8 mouse cellular contexts compared by ENCODE assay signal in the genomic region with DNA sequence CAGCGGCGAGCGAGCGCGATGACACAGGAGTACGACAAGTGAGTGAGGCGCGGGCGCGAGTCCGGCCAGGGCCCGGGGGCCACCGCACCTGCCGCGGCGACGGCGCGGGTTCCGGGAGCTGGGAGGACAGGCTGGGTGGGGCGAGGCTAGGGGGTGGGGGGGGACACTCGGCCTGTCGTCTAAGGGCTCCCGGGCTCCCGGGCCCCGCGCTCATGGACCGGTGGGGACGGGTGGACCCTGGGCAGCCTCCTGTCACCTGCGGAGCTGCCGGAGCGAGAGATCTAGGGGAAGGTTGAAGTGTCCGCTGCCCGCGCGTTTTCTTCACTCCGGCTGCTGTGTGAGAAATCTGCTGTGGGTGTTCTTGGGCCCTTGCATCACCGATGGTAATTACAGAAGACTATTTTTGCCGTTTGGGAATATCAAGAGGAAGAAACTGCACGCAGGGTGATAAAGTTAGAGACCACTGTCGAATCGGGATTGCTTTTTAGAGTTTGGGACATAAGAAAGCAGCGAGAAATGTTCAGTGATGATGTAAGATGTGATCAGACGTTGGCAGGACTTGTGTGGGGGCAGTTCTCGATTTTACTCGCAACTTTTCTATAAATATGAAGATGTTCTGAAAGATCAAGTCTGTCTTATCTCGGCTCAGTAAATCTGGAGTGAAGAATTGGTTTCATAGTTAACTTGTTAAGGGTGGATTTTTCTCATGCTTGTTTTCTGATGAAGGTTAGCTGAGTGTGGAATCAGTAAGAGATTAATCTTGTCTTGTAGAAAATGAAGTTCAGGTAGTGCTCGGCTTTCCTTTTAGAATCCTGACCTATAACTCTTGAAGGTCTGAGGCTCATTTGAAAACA. TPM values are rescaled to one million over a fixed set of nuclear protein-coding genes. Genes with fewer than 3 reads are reported as not detected.
DNase-seq lines count a peak whose midpoint lies in the region; ATAC-seq lines count a peak whose summit lies in the region.

No protein-coding gene starts in this region.

- peak overlapping the region; percentile 77 for H3K4me2 ChIP-seq in midbrain, embryonic 15.5 days

- WGBS in midbrain, embryonic 15.5 days, result 5% methylated on average over 48 of the region's 48 CpGs

- no peak overlapping the region for H3K27ac ChIP-seq in midbrain, embryonic 15.5 days

- H3K9me3 ChIP-seq in midbrain, embryonic 15.5 days, result no peaks in the 10 kb centered on the region

- peak overlapping the region; percentile 72 for H3K4me3 ChIP-seq in midbrain, embryonic 15.5 days

- intact Hi-C loops in gastrocnemius, postnatal 36 days (cut with DNase I), result no loop called here

- ATAC-seq in inflammation-experienced regulatory T-cells, adult 6 months, result peak; percentile 26
- ATAC-seq in midbrain, embryonic 15.5 days (replicated peaks), result peak; percentile 74

- peaks cover 26% of the 10 kb centered on the region; the same call in 1 of the 2 replicates for H3K27me3 ChIP-seq in midbrain, embryonic 15.5 days (replicated peaks)

- peak; percentile 44 for DNase-seq in embryo, embryonic 9.5 days (ENCODE audit: extremely low spot score)
- no peak for DNase-seq in embryo, embryonic 10 days (ENCODE audit: low spot score)
- DNase-seq in right cerebral cortex, adult 18-20 months, result peak; percentile 25
- no peak for DNase-seq in right cerebral cortex, postnatal 4 days
- DNase-seq in adrenal gland, adult 2 months, result no peak
- no peak for DNase-seq in gastrocnemius, postnatal 36 days

- no peaks in the 10 kb centered on the region for H3K36me3 ChIP-seq in midbrain, embryonic 15.5 days (replicated peaks)

- H3K4me1 ChIP-seq in midbrain, embryonic 15.5 days, result peaks cover 8% of the 10 kb centered on the region; the same call in 1 of the 2 replicates

- H3K9ac ChIP-seq in midbrain, embryonic 15.5 days, result peak overlapping the region; percentile 55

RNA-seq across cellular contexts. Expression of gene Grhl1, which starts 0.6 kb away (rescaled TPM):
- 1 to 10 TPM; 3.3 to 4.7 (median 4.0) TPM for polyA plus RNA-seq in inflammation-experienced regulatory T-cells, adult 6 months (2017; shearing (Covaris generic))
- polyA plus RNA-seq in midbrain, embryonic 15.5 days (2015; fragmentation: Nextera tagmentation; extraction: Ambion mirVana), result 1.0 and 1.1 TPM in 2 replicates
- 1 to 10 TPM; 1.0 to 1.2 TPM for total RNA-seq in adrenal gland, adult 2 months (2021)
- polyA plus RNA-seq in adrenal gland, adult 2 months (2012; rRNA removed), result 0.17 and 0.42 TPM in 2 replicates
- under 1 TPM; 0.18 to 0.22 TPM for total RNA-seq in gastrocnemius, postnatal 36 days (2021)

Comparison
In these comparisons a context has a peak if more than half of its experiments do, and no peak if none do; other contexts are left out.
1. DNase-seq: peak in embryo, embryonic 9.5 days (single experiment) and right cerebral cortex, adult 18-20 months (single experiment); none in embryo, embryonic 10 days (single experiment), right cerebral cortex, postnatal 4 days (single experiment), adrenal gland, adult 2 months (single experiment) and gastrocnemius, postnatal 36 days (0 of 2).